ENCODE assay signal across 9 mouse cellular contexts in the genomic region with DNA sequence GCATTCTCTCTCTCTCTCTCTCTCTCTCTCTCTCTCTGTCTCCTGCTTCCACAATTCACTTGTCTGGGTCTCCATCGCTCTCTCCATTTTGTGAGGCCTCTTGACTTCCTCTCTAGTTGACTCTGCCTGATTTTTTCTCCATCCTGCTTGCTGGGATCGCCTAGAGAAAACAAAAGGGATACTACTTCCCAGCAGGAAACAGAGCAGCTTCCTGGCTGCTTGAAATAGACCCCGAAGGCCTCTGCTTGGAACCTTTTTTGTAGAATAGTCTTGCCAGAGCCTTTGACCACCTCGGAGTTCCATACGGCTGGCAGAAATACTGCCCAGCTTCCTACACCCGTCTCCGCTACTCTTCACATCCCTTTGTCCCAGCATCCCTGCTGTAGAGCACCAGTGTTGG.
DNase-seq lines count a peak whose midpoint lies in the region; ATAC-seq and TF ChIP-seq lines count a peak whose summit lies in the region.
"Had no signal": no experiment of that assay in that cellular context is flagged by ENCODE, and none has a peak within 500 bp of the region (broad histone marks: within the 10 kb centered on the region; RNA-seq: fewer than 3 reads in every experiment).

No protein-coding gene starts in this region.

- no peak for ATAC-seq in forebrain, embryonic 11.5 days (replicated peaks; ENCODE audit: low FRiP score)
- ATAC-seq in forebrain, postnatal 0 days: no peak
- no peak for ATAC-seq in heart, embryonic 15.5 days (replicated peaks; ENCODE audit: insufficient number of reproducible peaks, insufficient read depth, low FRiP score, low read depth)
- no peak for ATAC-seq in midbrain, embryonic 15.5 days (replicated peaks)

- no peaks in the 10 kb centered on the region for H3K27me3 ChIP-seq in forebrain, embryonic 11.5 days (ENCODE audit: control insufficient read depth, insufficient read depth, low read length)
- H3K27me3 ChIP-seq in forebrain, postnatal 0 days (ENCODE audit: insufficient read depth, low read length): no peaks in the 10 kb centered on the region
- no peaks in the 10 kb centered on the region for H3K27me3 ChIP-seq in heart, embryonic 15.5 days
- H3K27me3 ChIP-seq in midbrain, embryonic 15.5 days (replicated peaks): no peaks in the 10 kb centered on the region
- H3K27me3 ChIP-seq: neural tube, embryonic 12.5 days had no signal

- H3K9ac ChIP-seq in forebrain, embryonic 11.5 days (ENCODE audit: low read length): no peak overlapping the region
- no peak overlapping the region for H3K9ac ChIP-seq in forebrain, postnatal 0 days
- no peak overlapping the region for H3K9ac ChIP-seq in heart, embryonic 15.5 days
- no peak overlapping the region for H3K9ac ChIP-seq in midbrain, embryonic 15.5 days
- H3K9ac ChIP-seq: neural tube, embryonic 12.5 days had no signal

- DNase-seq in forebrain, embryonic 11.5 days (ENCODE audit: low spot score): no peak
- no peak for DNase-seq in forebrain, postnatal 0 days
- DNase-seq in left cerebral cortex, adult 2 months (ENCODE audit: extremely low spot score in 1 of 2, low spot score in 2 of 2): no peak
- no peak for DNase-seq in left cerebral cortex, postnatal 14 days (ENCODE audit: low spot score in 2 of 2)
- no peak for DNase-seq in T-cell, adult 2 months (ENCODE audit: low spot score)
- no peak for DNase-seq in thymus, postnatal 36 days

- H3K4me3 ChIP-seq in forebrain, embryonic 11.5 days (ENCODE audit: low read depth, low read length): no peak overlapping the region
- no peak overlapping the region for H3K4me3 ChIP-seq in forebrain, postnatal 0 days (ENCODE audit: low read depth, low read length)
- H3K4me3 ChIP-seq in left cerebral cortex, adult 2 months: no peak overlapping the region
- no peak overlapping the region for H3K4me3 ChIP-seq in heart, embryonic 15.5 days
- no peak overlapping the region for H3K4me3 ChIP-seq in midbrain, embryonic 15.5 days
- H3K4me3 ChIP-seq: neural tube, embryonic 12.5 days had no signal

- intact Hi-C loops in left cerebral cortex, adult 2 months (cut with DNase I): no loop called here
- intact Hi-C loops in left cerebral cortex, postnatal 14 days (cut with DNase I): no loop called here

- no peaks in the 10 kb centered on the region for H3K36me3 ChIP-seq in forebrain, embryonic 11.5 days (ENCODE audit: control insufficient read depth, insufficient read depth, low read length)
- no peaks in the 10 kb centered on the region for H3K36me3 ChIP-seq in forebrain, postnatal 0 days (ENCODE audit: insufficient read depth)
- no peaks in the 10 kb centered on the region for H3K36me3 ChIP-seq in heart, embryonic 15.5 days
- H3K36me3 ChIP-seq in midbrain, embryonic 15.5 days (replicated peaks): no peaks in the 10 kb centered on the region
- H3K36me3 ChIP-seq: neural tube, embryonic 12.5 days had no signal

- H3K27ac ChIP-seq in forebrain, embryonic 11.5 days (ENCODE audit: low read depth, low read length): 0 out of 2 replicates have a peak overlapping the region, but pooled peaks have one; percentile 39
- no peak overlapping the region for H3K27ac ChIP-seq in forebrain, postnatal 0 days (ENCODE audit: low read depth, low read length)
- H3K27ac ChIP-seq in left cerebral cortex, adult 2 months: 0 out of 2 replicates have a peak overlapping the region, but pooled peaks have one; percentile 50
- peak overlapping the region; percentile 74 for H3K27ac ChIP-seq in heart, embryonic 15.5 days
- H3K27ac ChIP-seq in midbrain, embryonic 15.5 days: peak overlapping the region; percentile 27; the same call in 1 of the 2 replicates
- H3K27ac ChIP-seq: neural tube, embryonic 12.5 days had no signal

- no peak for TF ChIP-seq CTCF in forebrain, postnatal 0 days (IDR thresholded peaks at IDR 0.05; ENCODE audit: low read depth)
- TF ChIP-seq CTCF in left cerebral cortex, adult 2 months (IDR thresholded peaks at IDR 0.05): no peak

- H3K4me2 ChIP-seq in forebrain, embryonic 11.5 days (ENCODE audit: low read depth, low read length, severe bottlenecking): no peak overlapping the region
- no peak overlapping the region for H3K4me2 ChIP-seq in forebrain, postnatal 0 days (ENCODE audit: low read depth)
- no peak overlapping the region for H3K4me2 ChIP-seq in heart, embryonic 15.5 days
- no peak overlapping the region for H3K4me2 ChIP-seq in midbrain, embryonic 15.5 days
- H3K4me2 ChIP-seq: neural tube, embryonic 12.5 days had no signal

- H3K9me3 ChIP-seq in forebrain, embryonic 11.5 days (ENCODE audit: control insufficient read depth, low read length): peaks cover 5% of the 10 kb centered on the region; the same call in 1 of the 2 replicates
- H3K9me3 ChIP-seq in forebrain, postnatal 0 days (ENCODE audit: low read length): no peaks in the 10 kb centered on the region
- no peaks in the 10 kb centered on the region for H3K9me3 ChIP-seq in heart, embryonic 15.5 days (replicated peaks)
- H3K9me3 ChIP-seq in midbrain, embryonic 15.5 days: no peaks in the 10 kb centered on the region

- 56% methylated on average over 7 of the region's 7 CpGs for WGBS in forebrain, embryonic 11.5 days
- WGBS in forebrain, postnatal 0 days: 49% methylated on average over 7 of the region's 7 CpGs
- WGBS in heart, embryonic 15.5 days: 50% methylated on average over 7 of the region's 7 CpGs
- WGBS in midbrain, embryonic 15.5 days: 43% methylated on average over 7 of the region's 7 CpGs

- H3K4me1 ChIP-seq in forebrain, embryonic 11.5 days (replicated peaks; ENCODE audit: control insufficient read depth, insufficient read depth, low read length): peaks cover 17% of the 10 kb centered on the region
- no peaks in the 10 kb centered on the region for H3K4me1 ChIP-seq in forebrain, postnatal 0 days (ENCODE audit: insufficient read depth)
- H3K4me1 ChIP-seq in heart, embryonic 15.5 days (replicated peaks): peaks cover 69% of the 10 kb centered on the region
- H3K4me1 ChIP-seq in midbrain, embryonic 15.5 days: peaks cover 9% of the 10 kb centered on the region
